Mouse (Mus musculus) forebrain, postnatal 0 days (tissue): ENCODE results near the gene Wwox. TPM values are rescaled to one million over a fixed set of nuclear protein-coding genes. Genes with fewer than 3 reads are reported as not detected.

Source experiments
- ATAC-seq: fragments of 200-750 bp; cut with Nextera tagmentation; 2 replicates; pipeline ENCODE4 v1.8.0; 2017; ENCODE audit warnings: mild to moderate bottlenecking, moderate library complexity
- DNase-seq: peaks from one replicate; pipeline ENCODE4 v3.0.0-alpha.2; 2015
- H3K27ac ChIP-seq: fragments of 300-500 bp; sonication (generic); 2 replicates; pipeline ENCODE4 v1.5.1; 2014; ENCODE audit warnings: low read depth, mild to moderate bottlenecking, antibody characterized with exemption, low read length, moderate library complexity, mixed read lengths
- H3K27me3 ChIP-seq: fragments of 300-500 bp; sonication (generic); 2 replicates; pipeline ENCODE4 v1.6.1; 2014; ENCODE audit warnings: mild to moderate bottlenecking, low read length, mixed read lengths; ENCODE audit not compliant: insufficient read depth
- H3K36me3 ChIP-seq: fragments of 300-500 bp; sonication (generic); 2 replicates; pipeline ENCODE4 v1.6.1; 2014; ENCODE audit warnings: mild to moderate bottlenecking, moderate library complexity; ENCODE audit not compliant: insufficient read depth
- H3K4me1 ChIP-seq: fragments of 300-500 bp; sonication (generic); 2 replicates; pipeline ENCODE4 v1.6.1; 2014; ENCODE audit warnings: antibody characterized with exemption; ENCODE audit not compliant: insufficient read depth
- H3K4me2 ChIP-seq: fragments of 300-500 bp; sonication (generic); 2 replicates; pipeline ENCODE4 v1.6.1; 2014; ENCODE audit warnings: low read depth, mild to moderate bottlenecking, moderate library complexity
- H3K4me3 ChIP-seq: fragments of 300-500 bp; sonication (generic); 2 replicates; pipeline ENCODE4 v1.5.1; 2014; ENCODE audit warnings: low read depth, low read length, mixed read lengths
- H3K9ac ChIP-seq: fragments of 300-500 bp; sonication (generic); 2 replicates; pipeline ENCODE4 v1.6.1; 2014; ENCODE audit warnings: mild to moderate bottlenecking
- H3K9me3 ChIP-seq: fragments of 300-500 bp; sonication (generic); 2 replicates; pipeline ENCODE4 v1.6.1; 2016; ENCODE audit warnings: low read length
- CTCF ChIP-seq: sonication (generic); IDR thresholded peaks from 2 replicates; pipeline ENCODE4 v1.5.1; 2016; ENCODE audit warnings: antibody characterized with exemption, control low read depth, low read depth
- WGBS: fragments of 180-500 bp; shearing (Covaris S2); extraction: QIAGEN DNeasy Blood & Tissue Kit; methylation state at CpG from one replicate; pipeline ENCODE4 v1.1.7; 2014; 5-methylcytosine and 5-hydroxymethylcytosine counted together
- polyA plus RNA-seq: library from polyadenylated mRNA; unstranded; fragments of >200 nt; fragmentation: Nextera tagmentation; extraction: Ambion mirVana; gene quantifications from 2 replicates; pipeline ENCODE4 v1.2.1, GENCODE M21; 2015
- total RNA-seq: library from RNA; depleted of rRNA; stranded (reverse); fragments of >200 nt; gene quantifications from 2 replicates; pipeline ENCODE4 v1.2.3, GENCODE M21; 2014

The Wwox gene
- total and polyA plus RNA-seq, 2 experiments from 2014 or later: 13.2 to 17.3 TPM

GRCm38 (mm10) chr8:114650789-114651188, 211.3 kb downstream of the Wwox start:
- 33% methylated on average over 14 of the region's 14 CpGs for WGBS
- H3K27ac ChIP-seq: no peak overlapping the region
- no peak for ATAC-seq
- H3K27me3 ChIP-seq: 0 out of 2 replicates have a peak, but pooled peaks cover 2% of the 10 kb centered on the region
- DNase-seq: peak; percentile 41
- H3K4me1 ChIP-seq: no peaks in the 10 kb centered on the region
- no peaks in the 10 kb centered on the region for H3K36me3 ChIP-seq
- no peaks in the 10 kb centered on the region for H3K9me3 ChIP-seq
- TF ChIP-seq CTCF: no peak
- no peak overlapping the region for H3K9ac ChIP-seq
- H3K4me2 ChIP-seq: peak overlapping the region; percentile 33
- no peak overlapping the region for H3K4me3 ChIP-seq

GRCm38 (mm10) chr8:114657789-114658188, 218.3 kb downstream of the Wwox start:
- Histone ChIP-seq H3K4me1 (0 out of 2 replicates have a peak, but pooled peaks cover 3% of the 10 kb centered on the region), H3K27ac (no peak overlapping the region), H3K4me3 (no peak overlapping the region), H3K27me3 (0 out of 2 replicates have a peak, but pooled peaks cover 2% of the 10 kb centered on the region), H3K4me2 (no peak overlapping the region), H3K9me3 (no peaks in the 10 kb centered on the region), H3K9ac (no peak overlapping the region), H3K36me3 (no peaks in the 10 kb centered on the region)
- DNase-seq (no peak), ATAC-seq (no peak)
- WGBS: 57% methylated on average over 4 of the region's 4 CpGs
- TF ChIP-seq CTCF: no peak

DNA sequence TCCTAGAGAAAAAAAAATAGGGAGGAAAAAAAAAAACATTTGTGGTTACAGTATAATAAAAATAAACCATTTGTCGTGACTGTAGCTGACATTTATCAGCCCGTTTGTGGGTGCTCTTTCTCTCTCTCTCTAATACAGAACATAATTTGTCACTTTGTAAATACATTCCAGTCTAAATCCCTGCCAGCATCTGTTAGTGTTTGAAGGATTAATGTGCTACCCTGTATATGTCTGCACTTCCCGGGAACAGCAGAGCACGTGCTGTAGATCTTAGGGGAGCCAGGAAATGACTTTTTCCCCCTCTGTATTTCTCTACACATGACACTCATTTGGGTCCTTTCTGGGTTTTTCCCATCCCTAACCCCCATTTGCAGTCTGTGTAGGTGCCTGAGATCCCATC, 219.0 kb downstream of the Wwox start:
- 51% methylated on average over 4 of the region's 4 CpGs for WGBS
- H3K4me3 ChIP-seq: no peak overlapping the region
- H3K36me3 ChIP-seq: no peaks in the 10 kb centered on the region
- H3K9ac ChIP-seq: no peak overlapping the region
- H3K9me3 ChIP-seq: no peaks in the 10 kb centered on the region
- H3K27ac ChIP-seq: no peak overlapping the region
- DNase-seq (no peak), ATAC-seq (no peak)
- H3K4me2 ChIP-seq: no peak overlapping the region
- H3K27me3 ChIP-seq: 0 out of 2 replicates have a peak, but pooled peaks cover 2% of the 10 kb centered on the region
- H3K4me1 ChIP-seq: 0 out of 2 replicates have a peak, but pooled peaks cover 3% of the 10 kb centered on the region
- no peak for TF ChIP-seq CTCF

- Histone ChIP-seq H3K9ac (no peak overlapping the region), H3K27me3 (no peaks in the 10 kb centered on the region), H3K4me3 (no peak overlapping the region), H3K27ac (no peak overlapping the region), H3K4me1 (0 out of 2 replicates have a peak, but pooled peaks cover 3% of the 10 kb centered on the region), H3K4me2 (no peak overlapping the region), H3K36me3 (no peaks in the 10 kb centered on the region), H3K9me3 (no peaks in the 10 kb centered on the region)
- DNase-seq: no peak
- TF ChIP-seq CTCF: no peak
- ATAC-seq: no peak
- 73% methylated on average over 7 of the region's 7 CpGs for WGBS
Observed at GRCm38 (mm10) chr8:114663053-114663452, 223.6 kb downstream of the Wwox start.

DNA sequence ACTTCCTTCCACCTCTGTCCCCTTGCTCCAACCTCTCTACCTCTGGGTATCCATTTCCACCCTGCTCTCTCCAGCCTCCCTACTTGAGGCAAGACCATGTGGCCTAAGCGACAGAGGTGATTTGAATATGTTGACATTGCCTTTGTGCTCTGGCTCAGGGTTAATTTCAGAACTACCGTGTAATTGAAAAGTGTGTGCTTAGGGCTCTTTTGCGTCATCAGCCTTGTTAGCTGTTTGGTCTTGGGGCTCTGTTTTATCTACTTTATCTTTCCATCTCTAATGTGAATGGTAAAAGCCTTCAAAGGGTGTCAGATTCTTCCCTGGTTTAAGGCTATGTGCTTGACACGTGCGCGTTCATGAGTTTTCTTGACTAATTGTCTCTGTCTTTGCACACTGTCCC, 226.1 kb downstream of the Wwox start:
- no peak for TF ChIP-seq CTCF
- ATAC-seq (no peak), DNase-seq (no peak)
- Histone ChIP-seq H3K9ac (no peak overlapping the region), H3K4me1 (no peaks in the 10 kb centered on the region), H3K4me3 (no peak overlapping the region), H3K27me3 (no peaks in the 10 kb centered on the region), H3K27ac (no peak overlapping the region), H3K36me3 (no peaks in the 10 kb centered on the region), H3K9me3 (no peaks in the 10 kb centered on the region), H3K4me2 (no peak overlapping the region)
- WGBS: 64% methylated on average over 6 of the region's 6 CpGs

DNA sequence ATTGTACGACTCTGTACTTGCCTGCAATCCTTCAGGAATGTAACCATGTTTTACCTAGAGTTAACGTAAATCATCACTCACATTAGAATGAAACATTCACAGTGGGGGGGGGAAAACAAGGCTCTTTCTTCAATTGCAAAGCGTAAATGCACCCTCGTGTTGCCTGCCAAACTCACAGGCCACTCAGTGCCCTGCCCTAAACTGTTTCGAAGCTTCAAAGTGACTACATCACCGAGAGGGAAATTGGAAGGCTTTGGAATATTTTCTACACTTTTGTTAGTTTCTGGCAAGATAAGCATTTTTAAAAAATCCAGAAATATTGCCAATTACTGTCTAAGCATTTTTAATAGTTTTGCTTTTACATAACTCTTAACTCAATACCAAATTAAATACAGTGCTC, 231.3 kb downstream of the Wwox start:
- Histone ChIP-seq H3K9ac (no peak overlapping the region), H3K4me3 (no peak overlapping the region), H3K9me3 (no peaks in the 10 kb centered on the region), H3K27me3 (no peaks in the 10 kb centered on the region), H3K27ac (no peak overlapping the region), H3K4me2 (no peak overlapping the region), H3K4me1 (no peaks in the 10 kb centered on the region), H3K36me3 (no peaks in the 10 kb centered on the region)
- no peak for TF ChIP-seq CTCF
- no peak for DNase-seq
- WGBS: 36% methylated on average over 6 of the region's 6 CpGs
- ATAC-seq: no peak

DNA sequence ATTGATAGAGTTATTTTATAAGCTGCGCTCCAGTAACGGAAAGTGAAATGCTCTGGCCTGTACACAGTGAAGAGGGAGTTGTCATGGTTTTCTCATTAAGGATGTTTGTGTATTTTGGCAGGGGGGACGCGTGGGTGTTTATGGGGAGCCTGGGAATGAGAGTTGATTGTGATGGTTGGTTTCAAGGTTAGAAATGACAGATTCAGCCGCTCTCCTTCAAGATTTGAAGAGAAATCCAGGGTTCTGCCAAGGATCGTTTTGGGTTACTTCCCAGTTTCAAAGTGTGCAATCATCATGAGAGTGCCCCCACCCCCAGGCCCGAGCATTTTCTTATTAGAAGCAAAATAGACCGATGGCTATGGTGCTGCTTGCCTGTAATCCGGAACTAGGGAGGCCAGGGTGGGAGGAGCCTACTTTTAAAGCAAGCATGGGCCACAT, 231.8 kb downstream of the Wwox start:
- no peaks in the 10 kb centered on the region for H3K36me3 ChIP-seq
- H3K27me3 ChIP-seq: no peaks in the 10 kb centered on the region
- no peak overlapping the region for H3K9ac ChIP-seq
- H3K27ac ChIP-seq: no peak overlapping the region
- H3K4me3 ChIP-seq: no peak overlapping the region
- ATAC-seq (no peak; the same call in 1 of the 2 replicates), DNase-seq (no peak)
- 45% methylated on average over 9 of the region's 9 CpGs for WGBS
- no peaks in the 10 kb centered on the region for H3K9me3 ChIP-seq
- H3K4me2 ChIP-seq: no peak overlapping the region
- no peak for TF ChIP-seq CTCF
- no peaks in the 10 kb centered on the region for H3K4me1 ChIP-seq

GRCm38 (mm10) chr8:114673416-114673815, 234.0 kb downstream of the Wwox start:
- TF ChIP-seq CTCF: no peak
- Histone ChIP-seq H3K9me3 (no peaks in the 10 kb centered on the region), H3K4me3 (no peak overlapping the region), H3K27me3 (no peaks in the 10 kb centered on the region), H3K4me2 (no peak overlapping the region), H3K9ac (no peak overlapping the region), H3K27ac (no peak overlapping the region), H3K36me3 (no peaks in the 10 kb centered on the region), H3K4me1 (no peaks in the 10 kb centered on the region)
- DNase-seq: no peak
- ATAC-seq: no peak
- 98% methylated on average over 3 of the region's 3 CpGs for WGBS
